Mouse (Mus musculus): ENCODE data around the gene Cpa5. TPM values are rescaled to one million over a fixed set of nuclear protein-coding genes. Genes with fewer than 3 reads are reported as not detected.
A peak's percentile ranks its signal among the peaks of the same experiment; 100 is the strongest.

Cpa5 gene
- polyA plus RNA-seq, 1 experiment from 2014 or later = 0.10 TPM

DNA sequence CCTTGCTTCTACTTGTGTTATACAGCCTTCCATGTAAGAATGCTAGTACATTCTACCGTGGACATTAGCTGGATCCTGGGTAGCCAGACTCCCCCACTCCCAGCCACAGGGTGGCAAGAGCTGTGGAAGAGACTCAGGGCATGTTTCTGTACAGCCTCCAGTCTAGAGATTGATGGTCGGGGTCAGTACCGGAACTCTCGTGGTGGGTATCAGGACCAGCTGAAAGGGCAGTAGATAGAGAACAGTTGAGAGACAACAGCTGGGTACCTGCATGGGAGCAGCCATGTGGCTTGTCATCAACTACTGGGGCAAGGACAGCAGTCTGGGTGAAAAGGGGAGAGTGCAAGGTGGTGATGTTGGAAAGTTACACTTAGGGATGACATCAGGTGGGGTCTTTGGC, 5.7 kb upstream of the Cpa5 start:
- H3K4me1 ChIP-seq = no peaks in the 10 kb centered on the region
- H3K4me3 ChIP-seq = no peak overlapping the region
- 95% methylated on average over 4 of the region's 4 CpGs for WGBS
- no peaks in the 10 kb centered on the region for H3K9me3 ChIP-seq (replicated peaks)
- H3K27ac ChIP-seq = no peak overlapping the region
- no peaks in the 10 kb centered on the region for H3K27me3 ChIP-seq
- no peak for ATAC-seq
- H3K9ac ChIP-seq = no peak overlapping the region
- no peak overlapping the region for H3K4me2 ChIP-seq
- no peaks in the 10 kb centered on the region for H3K36me3 ChIP-seq (ENCODE audit: poor library complexity, severe bottlenecking)

DNA sequence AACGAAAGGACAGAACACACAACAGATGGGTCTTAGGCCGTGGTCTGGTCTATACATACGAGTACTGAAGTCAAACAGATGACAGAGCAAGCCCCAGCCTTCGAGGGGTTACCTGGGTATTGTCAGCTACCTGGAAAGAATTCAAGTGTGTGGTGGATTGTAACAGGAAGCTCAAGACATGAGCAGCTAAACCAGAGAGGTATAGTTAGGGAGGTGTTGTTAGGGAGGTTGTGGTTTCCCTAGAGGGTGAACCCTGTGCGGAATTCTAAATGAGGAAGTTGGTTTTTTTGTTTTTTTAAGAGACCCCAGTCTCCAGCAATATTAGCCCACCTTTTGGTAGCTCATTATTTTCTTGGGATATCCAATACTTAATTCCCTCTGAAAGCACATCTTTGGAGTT, 5.1 kb upstream of the Cpa5 start:
- H3K4me1 ChIP-seq = peaks cover 3% of the 10 kb centered on the region
- H3K27me3 ChIP-seq = no peaks in the 10 kb centered on the region
- H3K27ac ChIP-seq = no peak overlapping the region
- H3K9me3 ChIP-seq (replicated peaks) = no peaks in the 10 kb centered on the region
- no peak for ATAC-seq
- no peaks in the 10 kb centered on the region for H3K36me3 ChIP-seq (ENCODE audit: poor library complexity, severe bottlenecking)
- H3K4me3 ChIP-seq = no peak overlapping the region
- WGBS = 90% methylated on average over 5 of the region's 5 CpGs
- H3K9ac ChIP-seq = no peak overlapping the region
- no peak overlapping the region for H3K4me2 ChIP-seq

DNA sequence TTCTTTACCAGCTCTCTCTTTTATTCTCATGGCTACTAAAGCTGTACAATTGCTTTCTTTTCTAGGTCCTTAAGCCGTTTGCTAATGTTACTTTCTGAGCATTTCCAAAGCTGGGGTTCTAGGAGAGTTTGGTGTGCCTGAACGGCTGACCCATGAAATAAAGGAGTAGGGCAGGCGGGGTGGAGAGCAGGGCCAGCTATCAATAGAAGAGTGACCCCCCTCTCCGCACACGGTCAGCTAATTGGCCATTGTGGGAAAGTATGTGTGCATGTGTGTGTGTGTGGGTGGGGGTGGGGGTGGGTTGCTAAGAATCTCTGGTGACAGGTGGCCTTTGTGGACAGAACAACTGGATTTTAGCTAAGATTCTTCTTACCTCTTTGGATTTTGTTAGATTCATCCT, 402 bp downstream of the Cpa5 start:
- Histone ChIP-seq H3K4me1 (peaks cover 38% of the 10 kb centered on the region), H3K4me2 (no peak overlapping the region), H3K36me3 (ENCODE audit: poor library complexity, severe bottlenecking) (no peaks in the 10 kb centered on the region), H3K4me3 (no peak overlapping the region), H3K27me3 (no peaks in the 10 kb centered on the region), H3K27ac (no peak overlapping the region; the same call in 1 of the 2 replicates), H3K9me3 (replicated peaks) (no peaks in the 10 kb centered on the region), H3K9ac (no peak overlapping the region)
- ATAC-seq = no peak
- 15% methylated on average over 5 of the region's 5 CpGs for WGBS

GRCm38 (mm10) chr6:30614251-30614650, 3.4 kb downstream of the Cpa5 start:
- H3K4me2 ChIP-seq = no peak overlapping the region
- H3K27me3 ChIP-seq = no peaks in the 10 kb centered on the region
- ATAC-seq = no peak
- no peaks in the 10 kb centered on the region for H3K36me3 ChIP-seq (ENCODE audit: poor library complexity, severe bottlenecking)
- no peak overlapping the region for H3K4me3 ChIP-seq
- H3K9me3 ChIP-seq (replicated peaks) = no peaks in the 10 kb centered on the region
- no peak overlapping the region for H3K9ac ChIP-seq
- peaks cover 69% of the 10 kb centered on the region for H3K4me1 ChIP-seq
- H3K27ac ChIP-seq = no peak overlapping the region; the same call in 1 of the 2 replicates
- WGBS = 55% methylated on average over 6 of the region's 6 CpGs

GRCm38 (mm10) chr6:30615741-30616140, 4.9 kb downstream of the Cpa5 start:
- Histone ChIP-seq H3K4me1 (peaks cover 69% of the 10 kb centered on the region), H3K4me3 (no peak overlapping the region), H3K4me2 (no peak overlapping the region), H3K36me3 (ENCODE audit: poor library complexity, severe bottlenecking) (no peaks in the 10 kb centered on the region), H3K9me3 (replicated peaks) (no peaks in the 10 kb centered on the region), H3K27ac (peak overlapping the region; percentile 90), H3K9ac (0 out of 2 replicates have a peak overlapping the region, but pooled peaks have one; percentile 12), H3K27me3 (no peaks in the 10 kb centered on the region)
- WGBS = 10% methylated on average over 4 of the region's 4 CpGs
- no peak for ATAC-seq

GRCm38 (mm10) chr6:30616491-30616941, 5.7 kb downstream of the Cpa5 start:
- ATAC-seq = no peak
- peaks cover 64% of the 10 kb centered on the region for H3K4me1 ChIP-seq
- no peak overlapping the region for H3K4me3 ChIP-seq
- H3K27me3 ChIP-seq = no peaks in the 10 kb centered on the region
- 1% methylated on average over 8 of the region's 8 CpGs for WGBS
- H3K36me3 ChIP-seq (ENCODE audit: poor library complexity, severe bottlenecking) = no peaks in the 10 kb centered on the region
- H3K9ac ChIP-seq = no peak overlapping the region
- peak overlapping the region; percentile 90 for H3K27ac ChIP-seq
- no peaks in the 10 kb centered on the region for H3K9me3 ChIP-seq (replicated peaks)
- peak overlapping the region; percentile 61 for H3K4me2 ChIP-seq

DNA sequence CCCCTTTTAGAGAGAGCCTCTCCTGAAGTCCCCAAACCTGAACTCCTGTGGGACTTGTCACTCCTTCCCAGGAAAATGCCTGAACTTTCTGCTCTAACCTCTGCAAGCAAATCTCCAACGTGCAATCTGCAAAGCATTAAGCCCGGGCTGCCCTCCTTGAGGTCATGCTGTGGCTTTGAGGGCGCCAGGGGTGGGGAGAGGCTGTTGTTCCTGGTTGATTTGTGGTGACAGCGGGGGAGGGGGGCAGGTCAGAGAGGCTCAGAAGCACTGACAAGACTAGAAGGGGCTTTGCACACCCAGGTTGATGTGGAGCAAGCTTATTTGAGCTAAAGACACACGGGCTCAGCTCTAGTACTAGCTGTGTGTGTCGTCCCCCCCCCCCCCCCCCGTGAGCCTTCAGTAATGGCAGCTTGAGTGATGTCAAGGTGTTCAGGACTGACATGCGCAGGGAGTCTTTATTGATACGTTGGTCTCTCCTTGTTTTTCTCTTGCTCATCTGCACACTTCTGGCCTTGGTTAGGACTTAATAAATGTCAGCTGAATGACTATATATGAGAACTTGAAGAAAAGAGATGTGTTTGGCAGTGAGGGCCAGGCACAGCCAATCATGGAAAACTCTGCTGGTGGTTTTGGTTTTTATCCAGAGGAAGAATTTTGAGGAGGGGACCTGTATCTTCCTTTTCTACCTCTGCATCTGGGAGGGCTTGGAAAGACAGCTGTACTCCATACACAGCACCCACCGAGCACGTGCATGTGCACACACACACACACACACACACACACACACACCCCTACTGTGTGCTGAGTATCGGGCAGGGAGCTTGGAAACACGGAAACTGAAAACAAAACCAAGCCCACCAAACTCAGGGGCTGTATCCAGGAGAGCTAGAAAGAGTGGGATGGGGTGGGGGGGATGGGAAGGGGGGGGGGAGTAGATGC, 6.5 kb downstream of the Cpa5 start:
- Histone ChIP-seq H3K36me3 (ENCODE audit: poor library complexity, severe bottlenecking) (no peaks in the 10 kb centered on the region), H3K4me2 (peak overlapping the region; percentile 61), H3K4me1 (peaks cover 61% of the 10 kb centered on the region), H3K9ac (0 out of 2 replicates have a peak overlapping the region, but pooled peaks have one; percentile 46), H3K27ac (peak overlapping the region; percentile 90), H3K4me3 (peak overlapping the region; percentile 29), H3K27me3 (no peaks in the 10 kb centered on the region), H3K9me3 (replicated peaks) (no peaks in the 10 kb centered on the region)
- 3% methylated on average over 13 of the region's 13 CpGs for WGBS
- peak; percentile 25 for ATAC-seq

DNA sequence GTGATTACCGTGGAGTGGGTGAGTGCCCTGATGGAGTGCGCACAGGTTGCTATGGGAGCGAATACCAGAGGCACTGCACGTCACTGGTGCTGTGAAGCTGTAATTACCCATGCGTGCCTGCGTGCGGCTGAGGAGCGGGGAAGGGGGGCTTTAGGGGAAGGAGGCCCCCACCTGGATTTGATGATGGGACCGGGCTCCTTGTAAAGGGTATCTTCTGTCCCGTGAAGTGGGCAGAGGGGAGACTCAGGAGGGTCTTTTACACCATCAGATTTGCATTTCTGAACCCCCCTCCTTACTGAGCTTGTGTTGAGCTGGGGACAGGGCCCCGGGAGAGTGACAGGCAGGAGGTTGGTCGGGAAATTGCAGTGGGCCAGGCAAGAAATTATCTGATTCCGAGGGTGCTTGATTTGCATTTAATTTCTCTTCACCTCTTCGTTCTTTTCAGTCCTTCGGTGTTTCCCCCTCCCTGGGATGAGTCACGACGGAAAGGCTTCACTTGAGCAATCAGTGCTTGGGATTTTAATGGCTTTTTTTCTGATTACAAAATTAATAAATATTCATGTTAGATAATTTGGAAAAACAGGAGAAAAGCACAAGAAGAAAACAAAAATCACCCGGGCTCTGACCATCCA, 7.3 kb downstream of the Cpa5 start:
- peak overlapping the region; percentile 90 for H3K27ac ChIP-seq
- H3K9me3 ChIP-seq (replicated peaks) = no peaks in the 10 kb centered on the region
- WGBS = under 1% methylated on average over 18 of the region's 18 CpGs
- H3K4me3 ChIP-seq = peak overlapping the region; percentile 29
- H3K4me1 ChIP-seq = peaks cover 61% of the 10 kb centered on the region
- H3K4me2 ChIP-seq = peak overlapping the region; percentile 61
- H3K27me3 ChIP-seq = no peaks in the 10 kb centered on the region
- H3K9ac ChIP-seq = peak overlapping the region; percentile 41; the same call in 1 of the 2 replicates
- ATAC-seq = peak; percentile 95
- H3K36me3 ChIP-seq (ENCODE audit: poor library complexity, severe bottlenecking) = no peaks in the 10 kb centered on the region

- Histone ChIP-seq H3K4me1 (peaks cover 61% of the 10 kb centered on the region), H3K36me3 (ENCODE audit: poor library complexity, severe bottlenecking) (no peaks in the 10 kb centered on the region), H3K9me3 (replicated peaks) (no peaks in the 10 kb centered on the region), H3K27ac (peak overlapping the region; percentile 90), H3K4me3 (no peak overlapping the region), H3K9ac (no peak overlapping the region; the same call in 1 of the 2 replicates), H3K4me2 (peak overlapping the region; percentile 61), H3K27me3 (no peaks in the 10 kb centered on the region)
- 20% methylated on average over 6 of the region's 6 CpGs for WGBS
- no peak for ATAC-seq
Measured at GRCm38 (mm10) chr6:30618735-30619134, 7.9 kb downstream of the Cpa5 start.

- ATAC-seq = no peak
- Histone ChIP-seq H3K27ac (peak overlapping the region; percentile 90), H3K4me1 (peaks cover 54% of the 10 kb centered on the region), H3K27me3 (no peaks in the 10 kb centered on the region), H3K9ac (no peak overlapping the region), H3K4me2 (no peak overlapping the region), H3K36me3 (ENCODE audit: poor library complexity, severe bottlenecking) (no peaks in the 10 kb centered on the region), H3K9me3 (replicated peaks) (no peaks in the 10 kb centered on the region), H3K4me3 (no peak overlapping the region)
- WGBS = 50% methylated on average over 5 of the region's 5 CpGs
Measured at GRCm38 (mm10) chr6:30619606-30620005, 8.8 kb downstream of the Cpa5 start.

- H3K36me3 ChIP-seq (ENCODE audit: poor library complexity, severe bottlenecking) = no peaks in the 10 kb centered on the region
- no peak overlapping the region for H3K27ac ChIP-seq
- no peak overlapping the region for H3K4me3 ChIP-seq
- ATAC-seq = no peak
- H3K9ac ChIP-seq = no peak overlapping the region
- H3K9me3 ChIP-seq (replicated peaks) = no peaks in the 10 kb centered on the region
- H3K4me1 ChIP-seq = peaks cover 44% of the 10 kb centered on the region
- no peak overlapping the region for H3K4me2 ChIP-seq
- H3K27me3 ChIP-seq = no peaks in the 10 kb centered on the region
- 88% methylated on average over 4 of the region's 4 CpGs for WGBS
Measured at GRCm38 (mm10) chr6:30620591-30620990, 9.8 kb downstream of the Cpa5 start.

DNA sequence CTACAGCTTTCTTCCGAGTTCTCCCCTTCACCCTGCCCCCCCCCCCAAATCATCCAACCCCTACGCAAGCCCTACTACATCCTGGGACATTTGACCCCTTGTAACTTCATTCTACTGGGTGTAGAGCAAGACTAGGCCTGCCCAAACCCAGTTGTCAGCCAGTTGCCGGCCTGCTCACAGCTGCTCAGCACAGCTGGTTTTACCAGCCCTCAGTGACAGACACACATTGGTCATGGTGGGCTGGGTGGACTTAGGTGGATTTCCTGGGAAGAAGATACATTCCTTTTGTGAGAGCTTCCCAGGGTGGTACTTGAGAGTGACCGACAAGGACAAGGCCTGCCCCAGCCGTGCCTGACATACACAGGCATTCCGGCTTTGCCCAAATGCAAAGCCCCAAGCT, 10.2 kb downstream of the Cpa5 start:
- Histone ChIP-seq H3K4me1 (peaks cover 40% of the 10 kb centered on the region), H3K27ac (no peak overlapping the region), H3K4me3 (no peak overlapping the region), H3K27me3 (no peaks in the 10 kb centered on the region), H3K9ac (no peak overlapping the region), H3K4me2 (no peak overlapping the region), H3K36me3 (ENCODE audit: poor library complexity, severe bottlenecking) (no peaks in the 10 kb centered on the region), H3K9me3 (replicated peaks) (no peaks in the 10 kb centered on the region)
- 89% methylated on average over 6 of the region's 6 CpGs for WGBS
- no peak for ATAC-seq
